Mouse (Mus musculus): ENCODE measurements around the gene Elovl1.
A peak's percentile ranks its signal among the peaks of the same experiment; 100 is the strongest.

Gene Elovl1

DNA sequence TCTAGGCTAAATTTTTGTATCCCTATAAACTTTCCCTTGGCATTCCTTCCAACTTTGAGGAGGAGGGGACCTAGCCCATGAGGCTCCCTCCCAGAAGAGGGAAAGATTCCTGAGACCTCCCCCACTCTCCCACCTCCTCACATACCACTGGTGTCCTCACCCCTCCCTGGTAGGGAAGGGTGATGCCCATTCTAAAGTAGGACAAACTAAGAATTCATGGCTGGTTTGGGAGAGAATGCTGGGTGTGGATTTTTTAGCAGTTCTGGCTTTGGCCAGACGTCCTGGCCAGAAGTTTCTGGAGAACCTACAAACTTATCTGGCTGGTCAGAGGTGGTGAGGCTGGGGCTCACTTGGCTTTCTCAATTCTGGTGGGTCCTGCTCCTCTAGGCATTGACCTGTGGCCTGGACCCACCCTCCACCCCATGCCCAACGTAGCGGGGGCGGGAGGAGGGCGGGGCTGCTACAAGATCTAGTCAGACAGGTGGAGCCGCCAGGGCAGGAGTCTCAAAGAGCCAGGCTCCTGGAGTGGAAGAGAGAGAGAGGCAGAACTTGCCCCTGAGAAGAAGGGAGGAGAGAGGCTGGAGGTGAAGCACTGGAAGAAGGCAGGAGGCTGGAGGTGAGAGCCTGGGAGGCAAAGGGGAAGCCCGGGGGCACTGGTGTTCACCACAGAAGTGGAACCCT, 1.5 kb downstream of the Elovl1 start:
- DNase-seq (ENCODE audit: low spot score), result no peak

- DNase-seq (ENCODE audit: low spot score), result no peak
These were observed 4.4 kb downstream of the Elovl1 start for GRCm38 (mm10) chr4:118432332-118432731.

DNA sequence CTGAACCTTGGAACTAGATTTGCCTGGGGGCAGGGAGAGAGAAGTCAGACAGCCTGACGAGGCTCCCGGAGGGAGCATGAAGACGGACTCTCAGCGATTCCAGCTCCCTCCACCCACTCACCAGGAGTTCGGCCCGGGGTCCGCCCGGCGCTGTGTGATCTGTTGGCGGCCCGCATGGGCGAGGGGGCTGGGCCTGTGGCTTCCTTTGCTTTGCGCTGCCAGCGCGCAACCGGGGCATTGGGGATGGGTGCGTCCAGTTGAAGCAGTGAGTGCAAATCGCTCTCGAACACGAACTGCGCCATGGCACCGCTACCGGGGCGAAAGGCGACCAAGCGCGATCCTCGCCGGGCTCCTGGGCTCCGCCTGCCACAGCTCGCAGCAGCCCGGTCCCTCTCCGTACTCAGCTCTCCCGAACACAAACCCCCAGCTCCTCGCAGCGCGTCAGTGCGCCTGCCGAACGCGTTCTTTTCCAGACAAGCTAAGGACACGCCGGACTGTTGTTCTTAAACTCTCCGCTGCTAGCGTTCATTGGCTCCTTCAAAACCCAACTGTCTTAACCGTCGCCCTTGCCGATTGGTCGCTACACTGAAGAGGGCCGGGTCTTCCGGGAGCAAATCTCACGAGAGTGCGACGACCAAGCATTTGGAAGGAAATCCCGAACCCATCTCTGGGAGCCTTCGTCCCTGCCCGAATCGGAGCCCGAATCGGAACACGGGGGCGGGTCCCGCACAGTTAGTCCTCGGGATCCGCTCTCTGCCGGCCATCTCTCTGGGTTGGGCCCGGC, 9.1 kb downstream of the Elovl1 start, which contains the start of gene Cdc20:
Gene Cdc20 (minus strand): TSS at position 533 of the 784 bp plus-strand sequence.
- DNase-seq (ENCODE audit: low spot score), result peak; percentile 96

- DNase-seq (ENCODE audit: low spot score), result no peak
These were observed 9.9 kb downstream of the Elovl1 start for GRCm38 (mm10) chr4:118437829-118438253.

DNA sequence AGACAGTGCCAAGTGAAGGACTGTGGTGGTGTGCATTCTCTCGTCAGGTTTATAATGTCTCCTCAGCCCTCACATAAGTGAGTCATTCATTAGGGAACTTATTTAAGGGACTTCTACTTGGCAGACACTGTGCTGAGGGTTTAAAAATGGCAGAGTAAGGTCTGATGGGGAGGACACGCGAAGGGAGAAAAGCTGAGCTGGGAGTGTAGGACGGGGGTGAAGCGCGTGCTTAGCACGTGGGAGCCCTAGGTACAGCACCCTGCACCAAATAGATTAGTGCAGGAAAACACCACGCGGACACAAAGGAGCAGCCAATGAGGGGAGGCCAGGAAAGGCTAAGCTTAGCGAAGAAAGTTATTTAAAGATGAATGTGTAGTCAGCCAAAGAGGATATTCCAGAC, 17.2 kb downstream of the Elovl1 start:
- DNase-seq (ENCODE audit: low spot score), result no peak

DNA sequence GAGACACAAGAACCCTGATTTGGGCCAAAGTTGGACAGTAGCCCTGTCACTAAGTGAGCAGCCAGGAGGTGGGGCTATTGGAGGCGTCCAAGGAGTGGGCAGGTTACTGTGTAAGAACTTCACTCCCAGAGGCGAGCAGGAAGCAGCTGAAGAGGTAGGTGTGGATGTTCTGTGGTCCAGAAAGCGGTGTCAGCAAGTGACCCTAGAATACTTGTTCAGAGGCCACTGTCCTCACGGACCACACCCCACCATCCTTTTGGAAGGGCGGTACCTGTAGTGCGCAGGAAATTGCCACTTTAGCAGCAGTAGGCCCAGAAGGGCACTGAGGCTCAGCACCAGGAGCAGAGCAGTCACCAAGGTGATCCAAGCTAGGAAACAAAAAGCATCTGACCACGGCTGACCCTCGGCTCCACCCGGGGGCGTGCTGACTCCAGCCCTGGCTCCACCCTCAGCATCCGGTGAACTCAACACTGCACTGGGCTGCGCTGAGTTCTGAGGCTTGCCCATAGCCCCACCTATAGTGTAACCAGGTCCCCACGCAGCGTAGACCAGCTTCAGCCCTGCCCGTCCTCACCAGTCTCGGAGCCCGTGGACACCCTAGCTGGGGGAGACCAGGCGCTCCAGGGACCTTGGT, 18.0 kb downstream of the Elovl1 start:
- no peak for DNase-seq (ENCODE audit: low spot score)

DNA sequence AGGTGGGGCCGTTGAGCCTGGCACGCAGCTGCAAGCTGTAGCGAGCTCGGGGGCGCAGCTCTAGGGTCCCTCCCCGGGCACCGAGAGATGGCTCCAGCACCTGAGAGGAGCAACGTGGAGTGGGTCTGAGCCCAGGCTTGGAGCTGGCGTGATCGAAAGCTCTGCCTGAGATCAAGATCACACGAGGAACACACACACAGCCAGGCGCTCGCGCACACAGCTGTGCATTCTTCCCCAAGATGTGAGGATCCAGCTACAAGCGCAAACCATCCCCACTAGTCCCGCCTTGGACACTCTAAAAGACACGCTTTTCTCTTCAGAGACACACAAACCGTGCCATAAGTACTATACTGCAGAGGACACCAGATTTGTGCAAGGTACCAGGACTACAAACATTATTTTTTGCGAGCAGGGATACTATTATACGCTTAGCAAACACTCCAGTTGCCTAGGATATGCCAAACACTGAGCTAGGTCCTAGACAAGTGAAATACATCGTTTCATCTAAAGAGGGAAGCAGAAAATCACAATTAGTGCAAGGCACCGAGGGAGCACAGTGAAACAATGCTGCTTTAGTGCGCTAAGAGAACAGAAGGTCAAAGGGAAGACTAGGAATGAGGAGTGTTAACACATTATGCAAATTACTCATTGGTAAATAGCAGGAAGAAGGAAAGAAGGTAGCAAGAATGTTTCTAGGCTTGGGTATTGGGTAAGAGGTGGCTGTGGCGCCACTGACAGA, 18.7 kb downstream of the Elovl1 start:
- DNase-seq (ENCODE audit: low spot score), result no peak

GRCm38 (mm10) chr4:118457345-118457975, 29.6 kb downstream of the Elovl1 start, which contains the start of gene Mpl:
TSS of gene Mpl (minus strand) at chr4:118457513.
- no peak for DNase-seq (ENCODE audit: low spot score)

GRCm38 (mm10) chr4:118464956-118465355, 37.1 kb downstream of the Elovl1 start:
- DNase-seq (ENCODE audit: low spot score), result no peak

DNA sequence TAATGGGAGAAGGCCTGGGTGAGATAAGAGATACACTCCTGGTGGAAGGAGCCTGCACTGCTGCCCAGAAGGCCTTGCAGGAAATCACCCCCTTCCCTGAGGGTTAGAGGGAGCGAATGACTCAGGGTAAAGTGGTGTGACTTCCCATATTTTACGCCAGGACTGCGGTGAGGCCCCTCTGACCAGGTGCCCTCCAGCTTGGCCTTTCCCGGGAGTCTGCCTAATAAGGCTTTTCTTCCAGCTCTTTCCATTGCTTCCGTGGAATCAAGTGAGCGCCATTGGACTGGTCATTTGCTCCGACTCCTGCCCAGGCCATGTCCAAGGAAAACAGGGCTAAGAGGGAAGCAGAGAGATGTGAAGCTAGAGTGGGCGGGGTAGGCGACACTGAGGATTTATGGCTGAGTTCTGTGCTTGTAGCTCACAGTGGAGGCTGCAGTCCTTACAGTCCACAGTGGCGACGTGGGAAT, 37.8 kb downstream of the Elovl1 start:
- DNase-seq (ENCODE audit: low spot score), result no peak

- no peak for DNase-seq (ENCODE audit: low spot score)
These were observed 43.4 kb downstream of the Elovl1 start for GRCm38 (mm10) chr4:118471281-118471680.

DNA sequence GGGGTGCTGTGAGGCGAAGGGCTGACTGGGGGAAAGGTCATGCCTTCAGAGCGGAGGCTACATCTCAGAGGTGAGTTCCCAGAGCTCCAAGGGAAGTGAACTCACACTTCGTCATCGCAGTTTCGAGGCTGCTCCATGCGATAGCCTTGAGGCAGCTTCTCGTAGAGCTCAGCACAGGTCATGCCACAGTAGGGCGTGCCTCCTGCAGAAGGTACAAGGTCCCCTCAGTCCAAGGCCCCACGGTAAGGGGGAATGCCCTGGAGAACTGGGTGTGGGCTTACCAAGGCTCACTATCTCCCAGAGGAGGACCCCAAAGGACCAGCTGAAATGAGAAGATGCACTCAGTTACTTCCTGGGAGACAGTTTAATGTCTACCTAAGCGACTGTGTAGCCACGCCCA, 44.8 kb downstream of the Elovl1 start:
- DNase-seq (ENCODE audit: low spot score), result no peak

DNA sequence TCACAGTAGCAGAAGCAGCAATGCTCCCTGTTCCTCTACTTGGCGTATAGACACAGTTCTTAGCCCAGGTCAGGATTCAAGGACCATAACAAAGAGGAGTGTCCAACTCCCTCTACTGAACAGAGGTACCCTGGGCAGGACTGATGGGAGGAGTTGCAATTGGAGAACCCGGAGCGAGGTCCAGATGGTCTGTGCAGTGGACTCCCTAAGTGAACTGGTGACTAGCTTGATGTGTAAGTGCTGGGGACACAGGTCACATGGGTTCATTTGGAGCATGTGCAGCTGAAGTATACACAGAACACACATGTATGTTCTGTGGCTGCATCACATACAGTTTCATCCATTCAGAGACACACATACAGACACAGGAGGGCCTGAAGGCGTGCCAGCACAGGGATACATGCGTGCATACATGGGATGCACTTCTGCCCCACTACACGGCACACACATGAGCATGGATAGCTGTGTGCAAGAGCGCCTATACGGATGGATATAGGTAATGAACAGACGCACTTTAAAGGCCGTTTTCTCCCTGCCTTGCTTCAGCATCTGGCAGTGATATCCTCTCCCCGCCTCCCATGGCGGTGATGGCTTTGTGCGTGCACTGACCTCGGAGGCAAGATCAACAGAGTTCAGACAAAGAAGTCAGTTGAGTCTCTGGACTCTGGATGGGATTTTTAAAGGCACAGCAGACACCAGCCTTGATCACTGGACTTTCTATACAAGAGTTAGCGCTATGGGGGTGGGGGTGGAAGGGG, 49.1 kb downstream of the Elovl1 start:
- DNase-seq (ENCODE audit: low spot score), result no peak

All from c-Kit-positive CD71-positive TER-119-positive erythroid progenitor cells, embryonic 14.5 days (primary cell).